Mouse (Mus musculus) heart, postnatal 0 days (tissue): ENCODE measurements around the gene Sufu.

Experiments
- CTCF ChIP-seq: IDR thresholded peaks from 2 replicates; pipeline ENCODE4 v1.5.1; 2016; ENCODE audit warnings: antibody characterized with exemption, control low read depth, low read depth
- EP300 ChIP-seq: IDR thresholded peaks from 2 replicates; pipeline ENCODE4 v1.6.1; 2016; ENCODE audit warnings: antibody characterized with exemption, low read depth

DNA sequence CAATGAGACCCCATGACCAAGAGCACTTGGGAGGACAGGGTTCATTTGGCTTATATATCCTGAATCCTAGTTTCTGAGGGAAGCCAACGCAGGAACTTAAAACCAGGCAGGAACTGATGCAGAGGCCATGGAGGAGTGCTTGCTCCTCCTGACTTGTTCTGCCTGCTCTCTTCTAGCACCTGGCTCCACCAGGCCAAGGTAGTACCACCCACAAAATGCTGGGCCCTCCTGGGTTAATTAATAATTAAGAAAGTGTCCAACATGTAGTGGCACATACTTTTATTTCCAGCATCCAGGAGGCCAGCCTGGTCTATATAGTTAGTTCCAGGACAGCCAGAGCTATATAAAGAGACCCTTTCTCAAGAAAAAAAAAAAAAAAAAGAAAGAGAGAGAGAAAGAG lies 7.3 kb downstream of the Sufu start:
- TF ChIP-seq CTCF: no peak
- no peak for TF ChIP-seq EP300
